ENCODE assay signal across 29 mouse cellular contexts in genomic region chr11:87991806-87992205, GRCm38 (mm10). TPM values are rescaled to one million over a fixed set of nuclear protein-coding genes. Genes with fewer than 3 reads are reported as not detected.
DNase-seq lines count a peak whose midpoint lies in the region; ATAC-seq and TF ChIP-seq lines count a peak whose summit lies in the region.
"Had no signal": no experiment of that assay in that cellular context is flagged by ENCODE, and none has a peak within 500 bp of the region (broad histone marks: within the 10 kb centered on the region; RNA-seq: fewer than 3 reads in every experiment).

No protein-coding gene starts in this region.

- peaks cover 5% of the 10 kb centered on the region for H3K79me2 ChIP-seq in liver, adult 2 months (ENCODE audit: control insufficient read depth, insufficient read depth, low read length)

- no peaks in the 10 kb centered on the region for H3K27me3 ChIP-seq in liver, adult 2 months (ENCODE audit: control insufficient read depth, insufficient read depth, low read length)
- 0 out of 2 replicates have a peak, but pooled peaks cover 3% of the 10 kb centered on the region for H3K27me3 ChIP-seq in liver, embryonic 12.5 days (replicated peaks)
- H3K27me3 ChIP-seq in stomach, postnatal 0 days (ENCODE audit: control insufficient read depth, insufficient read depth, low read length), result no peaks in the 10 kb centered on the region
- H3K27me3 ChIP-seq: CH12.LX; forebrain, embryonic 13.5 days; heart, embryonic 12.5 days; heart, embryonic 15.5 days; hindbrain, embryonic 13.5 days had no signal

- 11% methylated on average over 4 of the region's 4 CpGs for WGBS in liver, adult 2 months
- 33% methylated on average over 4 of the region's 4 CpGs for WGBS in liver, embryonic 12.5 days (ENCODE audit: insufficient replicate concordance)
- 18% methylated on average over 4 of the region's 4 CpGs for WGBS in stomach, postnatal 0 days

- no peak overlapping the region for H3K9ac ChIP-seq in liver, adult 2 months (ENCODE audit: low read depth, low read length)
- no peak overlapping the region for H3K9ac ChIP-seq in liver, embryonic 12.5 days
- H3K9ac ChIP-seq in stomach, postnatal 0 days (ENCODE audit: low read length), result no peak overlapping the region
- H3K9ac ChIP-seq: forebrain, embryonic 13.5 days; heart, embryonic 12.5 days; heart, embryonic 15.5 days; hindbrain, embryonic 13.5 days had no signal

- H3K4me2 ChIP-seq in liver, embryonic 12.5 days, result no peak overlapping the region
- no peak overlapping the region for H3K4me2 ChIP-seq in stomach, postnatal 0 days (replicated peaks; ENCODE audit: low read depth)
- H3K4me2 ChIP-seq: forebrain, embryonic 13.5 days; heart, embryonic 12.5 days; heart, embryonic 15.5 days; hindbrain, embryonic 13.5 days had no signal

- no peak for TF ChIP-seq EP300 in stomach, postnatal 0 days (optimal IDR thresholded peaks at IDR 0.05)

- DNase-seq in liver, adult 2 months (ENCODE audit: extremely low read depth, low read depth, low spot score), result peak; percentile 92
- DNase-seq in lung, postnatal 36 days, result peak; percentile 25
- DNase-seq in lung, postnatal 14 days, result no peak
- DNase-seq in adipocyte (ENCODE audit: low spot score), result peak; percentile 75
- peak; percentile 44 for DNase-seq in stomach, postnatal 0 days (ENCODE audit: low spot score)
- no peak for DNase-seq in urinary bladder, postnatal 4 days (ENCODE audit: low spot score in 2 of 2)
- no peak for DNase-seq in spleen, adult 18-20 months
- DNase-seq: adrenal gland, adult 8-10 months; adrenal gland, postnatal 25 days; B cell, adult 2 months; cerebellum, adult 11-12 months; cerebellum, adult 8-10 months; cerebellum, postnatal 14 days; gastrocnemius, adult 2 months; gastrocnemius, postnatal 14 days; heart, adult 18-20 months; heart, postnatal 10 days; heart, postnatal 36 days had no signal

- H3K9me3 ChIP-seq in liver, embryonic 12.5 days (replicated peaks), result no peaks in the 10 kb centered on the region
- no peaks in the 10 kb centered on the region for H3K9me3 ChIP-seq in stomach, postnatal 0 days (ENCODE audit: control insufficient read depth, low read length)
- H3K9me3 ChIP-seq: forebrain, embryonic 10.5 days; forebrain, embryonic 13.5 days; G1E; heart, embryonic 12.5 days; heart, embryonic 15.5 days; hindbrain, embryonic 10.5 days; hindbrain, embryonic 13.5 days had no signal

- no peaks in the 10 kb centered on the region for H3K36me3 ChIP-seq in liver, adult 2 months (ENCODE audit: control insufficient read depth, insufficient read depth, low read length)
- H3K36me3 ChIP-seq in liver, embryonic 12.5 days, result no peaks in the 10 kb centered on the region
- H3K36me3 ChIP-seq in stomach, postnatal 0 days (ENCODE audit: control insufficient read depth, insufficient read depth, low read length), result no peaks in the 10 kb centered on the region
- H3K36me3 ChIP-seq: forebrain, embryonic 10.5 days; G1E; heart, embryonic 12.5 days; heart, embryonic 15.5 days; hindbrain, embryonic 10.5 days; hindbrain, embryonic 13.5 days had no signal

- H3K27ac ChIP-seq in liver, adult 2 months (replicated peaks; ENCODE audit: insufficient read depth, low read depth, low read length), result peak overlapping the region; percentile 45
- no peak overlapping the region for H3K27ac ChIP-seq in liver, embryonic 12.5 days
- H3K27ac ChIP-seq in stomach, postnatal 0 days (replicated peaks), result no peak overlapping the region; the same call in 1 of the 2 replicates
- H3K27ac ChIP-seq: forebrain, embryonic 10.5 days; forebrain, embryonic 13.5 days; gastrocnemius, adult 2 months; heart, embryonic 15.5 days; hindbrain, embryonic 10.5 days; hindbrain, embryonic 13.5 days had no signal

- no peak overlapping the region for H3K4me3 ChIP-seq in liver, adult 2 months (ENCODE audit: insufficient read depth, low read depth, low read length)
- H3K4me3 ChIP-seq in liver, embryonic 12.5 days, result no peak overlapping the region
- H3K4me3 ChIP-seq in stomach, postnatal 0 days (ENCODE audit: low read depth, low read length), result no peak overlapping the region
- H3K4me3 ChIP-seq: forebrain, embryonic 10.5 days; forebrain, embryonic 13.5 days; gastrocnemius, adult 2 months; heart, embryonic 12.5 days; heart, embryonic 15.5 days; hindbrain, embryonic 10.5 days; hindbrain, embryonic 13.5 days had no signal

- TF ChIP-seq CTCF in liver, adult 2 months (IDR thresholded peaks at IDR 0.05; ENCODE audit: low read depth, low read length), result no peak
- no peak for TF ChIP-seq CTCF in stomach, postnatal 0 days (IDR thresholded peaks at IDR 0.05; ENCODE audit: low read depth)

- no peak for ATAC-seq in liver, embryonic 12.5 days
- peak; percentile 31; the same call in 1 of the 2 replicates for ATAC-seq in stomach, postnatal 0 days (ENCODE audit: low FRiP score, low TSS enrichment)
- ATAC-seq: forebrain, embryonic 13.5 days; forebrain, embryonic 16.5 days; hindbrain, embryonic 16.5 days had no signal

- no peak for TF ChIP-seq POLR2A in liver, adult 2 months (IDR thresholded peaks at IDR 0.05; ENCODE audit: extremely low read depth, insufficient read depth, low read length)

- H3K4me1 ChIP-seq in liver, adult 2 months (ENCODE audit: control insufficient read depth, insufficient read depth, low read length), result peaks cover 5% of the 10 kb centered on the region; the same call in 1 of the 2 replicates
- peaks cover 5% of the 10 kb centered on the region for H3K4me1 ChIP-seq in liver, embryonic 12.5 days
- H3K4me1 ChIP-seq in stomach, postnatal 0 days (replicated peaks; ENCODE audit: control insufficient read depth, insufficient read depth), result no peaks in the 10 kb centered on the region

RNA-seq across cellular contexts. Expression of gene Dynll2, which starts 4.5 kb away (rescaled TPM):
- 24.8 and 36.9 TPM in 2 replicates for total RNA-seq in liver, adult 2 months (2014; rRNA removed)
- polyA plus RNA-seq in liver, adult 2 months (2012; rRNA removed), result 112 and 145 TPM in 2 replicates
- 14.3 and 15.5 TPM in 2 replicates for polyA plus RNA-seq in liver, embryonic 12.5 days (2016; fragmentation: Nextera tagmentation; extraction: Ambion mirVana)
- 14.7 and 14.8 TPM in 2 replicates for polyA plus RNA-seq in stomach, postnatal 0 days (2015; fragmentation: Nextera tagmentation; extraction: Ambion mirVana)

RNA-seq across cellular contexts. Expression of gene Srsf1, which starts 55.4 kb away (rescaled TPM):
- 72.0 and 84.0 TPM in 2 replicates for total RNA-seq in liver, adult 2 months (2014; rRNA removed)
- 33.4 and 44.1 TPM in 2 replicates for polyA plus RNA-seq in liver, adult 2 months (2012; rRNA removed)
- polyA plus RNA-seq in liver, embryonic 12.5 days (2016; fragmentation: Nextera tagmentation; extraction: Ambion mirVana), result 272 and 273 TPM in 2 replicates
- polyA plus RNA-seq in stomach, postnatal 0 days (2015; fragmentation: Nextera tagmentation; extraction: Ambion mirVana), result 88.1 and 97.5 TPM in 2 replicates

Comparison
In these comparisons a context has a peak if more than half of its experiments do, and no peak if none do; other contexts are left out.
1. DNase-seq: peak in liver, adult 2 months (single experiment), lung, postnatal 36 days (single experiment), adipocyte (single experiment) and stomach, postnatal 0 days (single experiment); none in lung, postnatal 14 days (single experiment), urinary bladder, postnatal 4 days (0 of 2) and spleen, adult 18-20 months (0 of 2).